Mouse (Mus musculus) B cell, adult 67 days (primary cell): ENCODE measurements around the gene Nhlh2. TPM values are rescaled to one million over a fixed set of nuclear protein-coding genes. Genes with fewer than 3 reads are reported as not detected.

Experiments used
- total RNA-seq, 2 experiments: library from RNA; stranded (reverse); gene quantifications; 4 replicates each; pipeline ENCODE4 v1.2.4; 2023

The Nhlh2 gene
- not detected for total RNA-seq

DNA sequence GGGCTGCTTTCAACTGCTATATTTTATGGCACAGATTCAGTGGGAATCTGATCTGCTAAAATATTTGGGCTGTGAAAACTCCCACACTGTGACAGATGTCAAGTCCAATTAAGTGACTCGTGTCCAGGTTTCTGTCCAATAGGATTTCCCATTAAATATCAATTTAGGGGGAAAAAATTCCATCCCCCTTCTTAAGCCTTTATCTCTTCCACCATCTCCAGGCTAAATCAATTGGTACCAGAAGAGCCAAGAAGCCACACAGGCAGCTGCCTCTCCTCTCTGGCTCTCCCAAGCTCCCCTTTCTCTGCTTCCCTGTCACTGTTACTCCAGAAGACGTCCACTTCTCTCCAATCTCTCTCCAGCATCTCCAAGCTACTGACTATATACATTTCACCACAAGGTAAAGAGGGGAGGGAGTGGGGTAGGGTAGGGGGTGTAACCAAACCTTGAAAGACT is at the start of gene Nhlh2:
Gene Nhlh2 (plus strand): TSS at position 151 of the 456 bp plus-strand sequence.

Other genes with a start within 250 kb of the Nhlh2 start
- not detected for gene Mab21l3, start 161.1 kb upstream of the Nhlh2 start, total RNA-seq
- gene Slc22a15, start 85.6 kb upstream of the Nhlh2 start, total RNA-seq: 1 to 10 TPM; 1.4 to 1.8 TPM
- gene Casq2, start 76.3 kb downstream of the Nhlh2 start, total RNA-seq: not detected
- not detected for gene Vangl1, start 194.6 kb downstream of the Nhlh2 start, total RNA-seq